Mouse (Mus musculus): Measurements from ENCODE around the gene Zfp296. TPM values are rescaled to one million over a fixed set of nuclear protein-coding genes. Genes with fewer than 3 reads are reported as not detected.
A peak's percentile ranks its signal among the peaks of the same experiment; 100 is the strongest.

The Zfp296 gene
- 1 to 10 TPM; 1.7 to 1.9 TPM for polyA plus RNA-seq (2017; shearing (Covaris generic))

- peak; percentile 62 for ATAC-seq
These were observed at the start of gene Zfp296, which contains the start of gene Gemin7 for GRCm38 (mm10) chr7:19577141-19577852. Gene Zfp296, plus strand, starts transcription at chr7:19577287. Gene Gemin7, minus strand, starts transcription at chr7:19577595.

DNA sequence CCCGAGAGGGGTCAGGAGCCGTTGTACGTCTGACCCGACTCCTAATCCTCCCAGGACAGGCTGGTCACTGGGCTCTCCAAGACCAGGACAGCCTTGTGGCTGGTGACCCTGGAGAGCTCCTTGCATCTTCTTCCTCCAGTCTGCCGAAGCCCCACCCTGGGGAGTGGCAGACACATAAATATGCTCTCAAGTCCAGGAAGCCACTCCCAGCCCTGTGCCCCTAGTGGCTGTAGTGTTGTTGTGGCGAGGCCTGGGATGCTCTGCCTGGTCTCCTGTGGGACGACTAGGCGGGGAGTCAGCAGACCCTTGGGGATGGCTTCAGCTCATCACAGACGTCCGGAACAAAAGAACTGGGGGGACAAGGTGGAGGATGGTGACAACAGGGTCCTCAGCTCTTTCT, 46.0 kb upstream of the Zfp296 start:
- no peak for ATAC-seq

GRCm38 (mm10) chr7:19532240-19532639, 44.8 kb upstream of the Zfp296 start:
- ATAC-seq: no peak

- ATAC-seq: no peak
These were observed 42.4 kb upstream of the Zfp296 start for GRCm38 (mm10) chr7:19534676-19535075.

GRCm38 (mm10) chr7:19540771-19541566, 36.1 kb upstream of the Zfp296 start:
- ATAC-seq: no peak

GRCm38 (mm10) chr7:19541681-19542154, 35.4 kb upstream of the Zfp296 start:
- no peak for ATAC-seq

DNA sequence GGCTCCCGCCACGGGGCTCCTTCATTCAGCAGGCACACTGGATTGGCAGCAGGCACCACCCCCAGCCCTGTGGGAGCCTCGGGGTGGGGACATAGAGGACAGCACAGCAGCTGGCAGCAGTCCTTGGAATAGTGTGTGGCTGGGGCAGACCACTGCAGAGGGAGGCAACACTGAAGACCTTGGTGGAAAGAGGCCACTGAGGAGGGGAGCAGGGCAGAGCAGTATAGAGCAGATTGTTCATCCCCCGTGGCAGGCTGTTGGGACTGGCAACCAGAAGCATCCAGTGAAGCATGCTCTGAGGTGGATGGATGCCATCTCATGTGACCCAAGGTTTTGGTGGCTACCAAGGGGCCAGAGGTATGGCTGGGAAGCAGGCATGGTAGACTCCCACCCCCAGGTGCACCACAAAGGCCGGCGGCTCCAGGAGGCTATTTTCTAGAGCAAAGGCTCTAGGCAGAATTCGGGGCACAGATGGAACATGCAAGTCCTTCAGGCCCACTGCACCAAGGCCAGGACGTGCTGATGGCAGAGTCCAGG, 34.9 kb upstream of the Zfp296 start:
- no peak for ATAC-seq

DNA sequence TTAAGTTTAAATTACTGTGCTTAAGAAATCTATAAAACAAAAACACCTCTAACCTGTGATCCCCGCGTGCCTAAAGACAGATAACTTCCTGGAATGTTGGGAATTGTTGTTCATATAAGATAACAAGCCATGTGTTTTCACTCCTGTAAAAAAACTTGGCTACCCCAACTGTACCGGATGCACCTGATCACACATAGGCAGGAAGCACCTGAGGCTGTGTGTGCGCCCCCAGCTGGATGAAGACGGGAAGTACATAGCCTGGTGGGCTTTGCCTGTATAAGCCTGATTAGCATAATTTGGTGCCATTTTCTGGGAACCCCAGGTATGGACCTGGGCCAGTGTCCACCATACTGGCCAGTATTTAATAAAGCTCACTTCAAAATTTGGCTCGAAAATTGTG, 33.5 kb upstream of the Zfp296 start:
- peak; percentile 75 for ATAC-seq

DNA sequence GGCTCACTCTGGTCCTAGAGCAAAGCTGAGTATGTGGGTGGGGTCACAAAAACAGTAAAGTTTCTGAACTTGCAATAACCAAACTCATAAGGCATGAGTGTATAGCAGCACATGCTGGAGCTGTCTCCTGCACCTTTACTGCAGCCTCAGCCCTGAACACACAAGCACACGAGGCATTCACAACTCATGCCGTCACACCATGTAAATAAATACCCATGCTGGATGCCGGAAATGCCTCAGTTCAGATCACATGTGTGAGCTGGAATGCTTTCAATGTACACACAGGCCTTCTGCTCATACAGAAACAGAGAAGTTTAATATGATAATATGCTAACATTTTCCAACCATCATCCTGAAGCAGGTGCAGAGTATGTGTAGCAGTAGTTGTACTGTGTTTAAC, 31.1 kb upstream of the Zfp296 start:
- no peak for ATAC-seq

DNA sequence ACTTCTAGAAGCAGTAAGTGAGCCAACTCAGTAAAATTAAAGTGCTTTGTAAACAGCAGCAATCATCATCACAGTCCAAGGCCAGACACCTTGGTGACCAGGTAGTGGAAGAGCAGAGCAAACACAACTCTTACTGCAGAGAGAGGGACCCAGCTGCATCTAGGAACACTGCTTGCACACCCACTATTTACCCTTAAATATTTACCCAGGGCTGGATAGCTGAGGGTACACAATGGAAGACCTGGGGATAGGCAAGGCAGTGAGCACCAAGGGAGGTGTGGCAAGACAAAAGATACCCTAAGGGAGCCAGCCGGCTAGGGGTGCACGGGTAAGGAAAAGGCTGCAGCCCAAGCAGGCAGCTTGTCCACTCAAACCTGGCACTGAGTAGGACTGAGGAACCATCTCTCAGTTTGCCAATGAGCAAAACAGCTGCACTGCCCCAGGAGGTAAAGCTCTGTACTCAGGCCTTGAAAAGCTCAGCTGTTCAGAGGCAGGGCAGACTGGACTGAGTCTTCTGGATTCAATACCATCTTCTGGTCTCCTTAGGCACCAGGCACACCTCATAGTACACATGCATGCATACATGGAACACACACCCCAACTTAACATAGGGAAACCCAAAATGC, 29.6 kb upstream of the Zfp296 start:
- no peak for ATAC-seq

DNA sequence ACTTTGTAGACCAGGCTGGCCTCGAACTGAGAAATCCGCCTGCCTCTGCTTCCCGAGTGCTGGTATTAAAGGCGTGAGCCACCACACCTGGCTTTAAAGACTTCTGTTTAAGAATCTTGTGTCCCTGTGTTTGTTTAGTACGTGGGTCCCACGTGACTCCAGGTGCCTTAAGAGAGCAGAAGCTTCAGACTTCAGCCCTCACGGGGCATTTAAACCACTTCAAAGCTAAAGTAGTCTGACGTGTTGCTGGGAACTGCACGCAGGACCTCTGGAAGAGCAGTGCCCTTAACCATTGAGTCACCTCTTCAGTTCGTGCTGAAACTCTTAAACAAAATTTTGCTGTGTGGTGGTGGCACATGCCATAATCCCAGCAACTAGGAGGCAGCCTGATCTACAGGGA, 27.7 kb upstream of the Zfp296 start:
- ATAC-seq: no peak

DNA sequence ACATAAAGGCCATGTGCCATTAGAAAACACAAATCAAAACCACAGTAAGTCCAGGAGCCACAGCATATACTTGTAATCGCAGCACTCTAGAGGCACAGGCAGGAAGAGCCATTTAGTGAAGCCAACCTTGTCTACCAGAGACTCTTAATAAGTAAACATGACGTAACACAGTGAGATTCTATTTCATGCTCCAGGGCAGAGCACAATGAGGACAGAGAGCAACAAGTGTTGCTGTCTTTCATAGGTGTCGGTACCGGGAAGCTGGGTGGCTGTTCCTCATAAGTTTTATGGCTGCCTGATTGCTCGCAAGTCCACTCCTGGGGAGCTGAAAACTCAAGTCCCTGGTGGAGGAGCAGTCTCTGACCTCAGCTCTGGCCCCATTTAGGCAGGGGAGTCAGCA, 25.5 kb upstream of the Zfp296 start:
- ATAC-seq: no peak

GRCm38 (mm10) chr7:19552443-19552842, 24.6 kb upstream of the Zfp296 start:
- no peak for ATAC-seq

GRCm38 (mm10) chr7:19554168-19554567, 22.9 kb upstream of the Zfp296 start:
- ATAC-seq: no peak

DNA sequence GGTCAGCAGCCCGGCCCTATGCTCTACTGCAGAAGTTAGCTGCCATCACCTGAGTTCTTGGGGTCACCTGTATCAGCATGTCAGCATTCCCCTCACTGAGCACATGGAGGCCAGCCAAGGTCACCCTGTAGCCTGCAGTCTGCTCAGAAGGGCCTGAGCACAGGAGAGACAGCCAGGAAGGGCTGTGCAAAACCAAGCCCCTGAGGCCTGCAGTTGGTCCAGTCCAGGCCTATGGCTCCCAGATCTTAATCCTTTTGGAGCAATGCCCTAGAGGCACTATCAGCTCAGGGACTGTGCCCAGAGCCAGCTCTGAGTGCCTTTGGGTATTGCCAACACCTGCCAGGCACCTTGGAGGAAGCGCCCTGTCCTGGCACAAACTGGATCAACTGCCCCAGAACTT, 20.0 kb upstream of the Zfp296 start:
- ATAC-seq: no peak

- no peak for ATAC-seq
These were observed 18.8 kb upstream of the Zfp296 start for GRCm38 (mm10) chr7:19557982-19558900.

DNA sequence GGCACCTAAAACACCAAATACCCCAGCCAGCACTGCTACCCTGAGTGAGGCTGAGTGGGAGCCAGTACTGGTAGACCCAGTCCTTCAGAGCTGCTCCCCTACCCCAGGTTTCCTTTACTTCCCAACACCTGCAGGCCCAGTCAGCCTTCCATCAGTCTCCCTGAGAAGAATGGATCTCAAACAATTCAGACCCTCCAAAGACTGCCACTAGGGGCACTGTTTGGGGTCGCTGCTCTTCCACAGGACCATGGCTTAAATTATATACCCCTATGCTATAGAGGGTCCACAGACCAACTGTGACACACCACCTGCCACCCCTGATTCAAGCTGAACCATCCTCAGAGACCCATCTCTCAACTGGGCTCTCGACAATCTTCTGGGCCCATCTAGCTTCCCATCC, 18.1 kb upstream of the Zfp296 start:
- no peak for ATAC-seq

DNA sequence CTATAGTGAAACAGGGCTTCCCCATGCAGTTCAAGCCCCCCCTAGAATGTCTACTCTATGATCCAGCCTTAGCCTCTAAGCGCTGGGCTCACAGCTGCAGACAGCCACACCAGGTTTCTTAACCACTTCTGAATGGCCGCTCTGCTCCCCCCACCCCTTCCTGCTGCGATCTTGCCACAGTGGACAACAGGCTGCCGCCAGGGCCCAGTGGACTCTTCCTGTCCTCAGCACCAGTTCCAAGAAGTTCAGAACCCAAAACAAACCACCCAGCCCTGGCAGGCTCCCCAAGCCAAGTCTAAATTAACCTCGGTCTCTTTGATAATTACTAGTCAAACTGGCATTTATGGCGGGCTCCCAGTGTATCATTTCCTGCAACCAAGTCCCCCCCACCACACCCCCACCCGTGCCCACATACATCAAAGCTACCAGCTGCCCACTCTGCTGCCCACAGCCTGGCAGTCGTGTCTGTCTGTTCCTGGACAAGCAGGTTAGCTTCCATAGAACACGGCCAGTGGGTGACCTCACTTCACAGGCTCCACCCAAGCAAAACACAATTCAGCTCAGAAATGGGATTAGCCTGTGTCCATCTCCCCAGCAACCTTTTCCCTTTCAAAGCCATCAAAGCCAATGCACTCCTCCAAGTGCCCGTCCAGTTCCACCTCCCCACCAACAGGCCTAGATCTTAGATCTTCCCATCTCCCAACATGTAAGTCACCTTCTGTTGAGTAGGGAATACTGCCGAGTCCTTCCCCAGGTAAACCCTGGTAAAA, 16.4 kb upstream of the Zfp296 start:
- no peak for ATAC-seq

DNA sequence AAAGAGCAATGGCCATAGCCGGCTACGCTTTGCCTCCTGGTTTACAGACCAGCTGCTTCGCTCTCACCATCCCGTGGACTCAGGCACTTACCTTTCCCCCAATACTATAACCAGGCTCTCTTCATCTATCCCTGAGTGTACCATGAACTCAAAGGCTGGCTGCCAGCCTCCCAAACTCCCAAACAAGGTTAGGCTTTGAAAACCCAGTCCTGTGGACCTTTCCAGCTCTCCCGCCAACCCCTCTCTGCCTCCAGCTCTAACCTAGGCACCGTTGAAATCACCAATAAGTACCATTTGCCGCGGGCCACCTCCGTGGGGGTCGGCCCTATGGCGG, 15.7 kb upstream of the Zfp296 start:
- ATAC-seq: no peak

DNA sequence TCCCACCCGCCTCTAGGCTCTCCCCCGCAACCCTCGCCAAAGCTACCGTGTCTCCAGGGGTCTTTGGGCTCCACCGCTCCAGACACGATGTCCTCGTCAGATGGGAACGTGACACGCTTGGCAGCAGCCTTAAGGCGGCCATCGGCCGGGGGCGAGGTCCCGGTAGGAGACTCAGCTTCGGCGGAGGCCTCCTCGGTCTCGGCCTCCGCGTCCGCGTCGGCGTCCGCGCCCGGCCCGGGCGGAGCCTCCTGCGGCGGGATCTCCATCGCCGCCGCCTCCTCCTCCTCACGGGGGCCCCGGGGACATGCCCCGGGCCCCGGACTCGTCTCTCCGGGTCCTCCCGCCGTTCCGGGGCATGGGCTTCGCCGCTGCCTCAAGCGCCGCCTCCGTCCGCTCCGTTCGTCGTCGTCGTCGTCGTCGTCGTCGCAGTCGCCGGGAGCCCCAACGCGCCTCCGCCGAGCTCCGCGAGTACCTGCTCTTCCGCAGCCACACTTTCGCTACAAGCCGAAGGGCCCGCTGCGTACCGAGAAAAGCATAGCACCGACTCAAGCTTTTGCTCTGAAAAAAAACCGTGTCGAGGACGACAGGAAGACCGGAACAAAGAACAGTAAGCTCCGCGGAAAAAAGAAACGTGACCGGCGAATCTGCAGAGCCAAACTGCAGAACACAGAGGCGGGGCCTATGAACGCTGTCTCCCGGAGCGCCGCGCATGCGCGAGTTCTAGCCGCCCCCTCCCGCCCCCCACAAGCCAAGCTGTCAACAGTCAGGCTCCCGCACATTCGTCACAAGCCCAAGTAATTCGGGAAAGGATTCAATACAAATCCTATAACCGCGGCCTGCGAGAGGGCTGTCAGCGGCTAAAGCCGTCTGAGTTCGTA, 15.1 kb upstream of the Zfp296 start:
- ATAC-seq: peak; percentile 83
